Mouse (Mus musculus): ENCODE results near the gene Zkscan16. TPM values are rescaled to one million over a fixed set of nuclear protein-coding genes. Genes with fewer than 3 reads are reported as not detected.

The Zkscan16 gene
- polyA plus RNA-seq, 1 experiment = not detected

DNA sequence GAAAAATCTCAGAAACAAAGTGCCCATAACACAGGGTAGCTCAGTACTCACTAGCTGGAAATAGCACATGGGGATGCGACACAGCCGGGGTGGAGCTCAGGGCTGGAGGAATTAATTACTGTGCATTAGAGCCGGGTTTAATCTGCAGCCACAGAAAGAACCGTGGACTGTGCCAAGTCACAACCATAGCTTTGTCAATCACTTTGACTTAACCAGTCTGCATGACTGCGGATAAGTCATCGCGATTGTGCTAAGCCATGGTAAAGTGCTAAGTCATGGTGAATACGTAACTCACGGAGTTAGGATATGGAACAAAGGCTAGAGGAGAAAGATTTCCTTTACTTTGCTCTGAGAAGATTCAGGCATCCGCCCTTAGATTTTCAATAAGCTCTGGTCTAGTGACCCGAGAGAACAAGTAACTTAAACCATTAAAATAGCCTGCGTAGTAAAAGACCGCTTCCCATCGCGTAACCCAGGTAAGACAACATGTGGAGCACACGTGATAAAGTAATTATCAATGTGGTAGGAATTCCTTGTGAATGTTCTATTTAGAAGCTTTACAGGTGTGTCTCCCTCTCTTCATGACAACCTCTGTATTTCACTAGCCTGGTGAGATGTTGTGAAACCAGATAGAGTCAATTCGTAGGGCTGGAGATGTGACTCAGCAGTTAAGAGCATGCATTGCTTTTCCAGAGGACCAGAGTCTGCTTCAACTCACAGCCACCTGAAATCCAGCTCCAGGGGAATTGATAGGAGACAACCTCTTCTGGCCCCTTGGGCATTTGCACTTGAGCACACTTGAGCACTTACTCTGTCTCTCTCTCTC lies 47.4 kb downstream of the Zkscan16 start:
- H3K4me2 ChIP-seq (ENCODE audit: low read depth) = no peak overlapping the region
- H3K27me3 ChIP-seq (ENCODE audit: control insufficient read depth, insufficient read depth, insufficient read length) = no peaks in the 10 kb centered on the region
- no peaks in the 10 kb centered on the region for H3K36me3 ChIP-seq (ENCODE audit: control insufficient read depth, insufficient read depth)
- no peak overlapping the region for H3K4me3 ChIP-seq
- no peaks in the 10 kb centered on the region for H3K79me2 ChIP-seq (ENCODE audit: control insufficient read depth, insufficient read depth)
- H3ac ChIP-seq (ENCODE audit: control insufficient read depth, insufficient read length) = no peak overlapping the region
- TF ChIP-seq MAX (IDR thresholded peaks at IDR 0.05; ENCODE audit: low read depth) = no peak
- no peak for TF ChIP-seq TCF12 (IDR thresholded peaks at IDR 0.05; ENCODE audit: insufficient read depth, poor library complexity, severe bottlenecking)
- TF ChIP-seq SRF (IDR thresholded peaks at IDR 0.05; ENCODE audit: control insufficient read depth, insufficient read length, low read depth) = no peak
- TF ChIP-seq TCF3 (IDR thresholded peaks at IDR 0.05; ENCODE audit: insufficient read length, low read depth) = no peak
- TF ChIP-seq E2F4 (IDR thresholded peaks at IDR 0.05; ENCODE audit: insufficient read depth) = no peak
- no peak for TF ChIP-seq MYOD1 (IDR thresholded peaks at IDR 0.05; ENCODE audit: control insufficient read depth in 1 of 3, insufficient read length in 2 of 3, low read depth in 2 of 3)
- TF ChIP-seq REST (IDR thresholded peaks at IDR 0.05; ENCODE audit: insufficient read depth, insufficient read length) = no peak
- no peak for TF ChIP-seq POLR2AphosphoS2 (IDR thresholded peaks at IDR 0.05; ENCODE audit: insufficient read length, low read depth)
- TF ChIP-seq USF1 (IDR thresholded peaks at IDR 0.05; ENCODE audit: low read depth) = no peak
- TF ChIP-seq CEBPB (IDR thresholded peaks at IDR 0.05; ENCODE audit: insufficient read depth, poor library complexity, severe bottlenecking) = no peak
- TF ChIP-seq MYOG (IDR thresholded peaks at IDR 0.05; ENCODE audit: control insufficient read depth in 1 of 3, insufficient read depth in 1 of 3, insufficient read length in 2 of 3, low read depth in 2 of 3) = no peak
- TF ChIP-seq POLR2A (IDR thresholded peaks at IDR 0.05; ENCODE audit: insufficient read length, low read depth) = no peak

DNA sequence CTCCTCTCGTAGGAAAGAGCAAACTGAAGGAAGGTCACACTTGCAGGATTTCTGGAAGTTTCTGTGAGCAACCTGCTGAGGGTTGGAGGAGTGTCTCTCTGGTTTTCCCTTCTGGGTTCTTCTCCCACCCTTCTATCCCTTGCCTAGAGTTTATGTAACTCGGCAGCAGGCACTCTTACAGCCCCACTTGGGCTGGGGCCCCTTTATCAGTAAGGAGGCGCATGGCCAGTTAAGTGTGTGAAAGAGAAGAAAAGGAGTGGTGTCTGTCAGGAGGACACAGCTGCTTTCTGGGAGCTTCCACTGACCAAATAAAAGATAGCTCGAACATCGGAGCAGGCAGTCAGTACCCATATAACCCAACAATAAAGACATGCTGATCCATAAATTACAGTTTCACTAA lies 48.8 kb downstream of the Zkscan16 start:
- H3K4me2 ChIP-seq (ENCODE audit: low read depth) = no peak overlapping the region
- H3K79me2 ChIP-seq (ENCODE audit: control insufficient read depth, insufficient read depth) = no peaks in the 10 kb centered on the region
- no peaks in the 10 kb centered on the region for H3K36me3 ChIP-seq (ENCODE audit: control insufficient read depth, insufficient read depth)
- TF ChIP-seq POLR2A (IDR thresholded peaks at IDR 0.05; ENCODE audit: insufficient read length, low read depth) (no peak), USF1 (IDR thresholded peaks at IDR 0.05; ENCODE audit: low read depth) (no peak), MYOD1 (IDR thresholded peaks at IDR 0.05; ENCODE audit: control insufficient read depth in 1 of 3, insufficient read length in 2 of 3, low read depth in 2 of 3) (no peak), SRF (IDR thresholded peaks at IDR 0.05; ENCODE audit: control insufficient read depth, insufficient read length, low read depth) (no peak), CEBPB (IDR thresholded peaks at IDR 0.05; ENCODE audit: insufficient read depth, poor library complexity, severe bottlenecking) (no peak), TCF3 (IDR thresholded peaks at IDR 0.05; ENCODE audit: insufficient read length, low read depth) (no peak)
- no peaks in the 10 kb centered on the region for H3K27me3 ChIP-seq (ENCODE audit: control insufficient read depth, insufficient read depth, insufficient read length)
- H3K4me3 ChIP-seq = no peak overlapping the region
- H3ac ChIP-seq (ENCODE audit: control insufficient read depth, insufficient read length) = no peak overlapping the region

DNA sequence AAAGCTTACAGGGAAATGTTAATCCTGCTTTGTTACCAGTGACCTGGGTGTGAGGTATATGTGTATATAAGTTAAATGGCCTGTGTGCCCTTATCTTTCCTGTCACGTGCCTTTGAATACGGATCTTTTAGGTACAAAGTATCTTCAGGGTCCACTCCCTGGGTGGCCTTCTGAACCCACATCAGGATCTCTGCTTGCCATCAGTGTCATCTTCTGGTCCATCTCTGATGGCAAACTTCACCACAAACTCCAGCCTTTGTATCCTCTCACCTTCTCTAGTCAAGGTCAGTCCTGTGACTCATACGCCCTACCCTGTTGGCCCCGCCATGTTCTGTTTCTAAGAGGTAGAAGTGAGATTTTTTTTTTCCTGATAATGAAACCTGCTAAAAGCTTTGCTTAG lies 51.3 kb downstream of the Zkscan16 start, which contains the start of gene Dnajc25:
Gene Dnajc25 (plus strand): TSS at position 301 of the 400 bp plus-strand sequence.
- Histone ChIP-seq H3K27me3 (ENCODE audit: control insufficient read depth, insufficient read depth, insufficient read length) (no peaks in the 10 kb centered on the region), H3K36me3 (ENCODE audit: control insufficient read depth, insufficient read depth) (no peaks in the 10 kb centered on the region), H3K79me2 (ENCODE audit: control insufficient read depth, insufficient read depth) (no peaks in the 10 kb centered on the region), H3K4me3 (no peak within 1 kb of the TSS), H3ac (ENCODE audit: control insufficient read depth, insufficient read length) (no peak within 1 kb of the TSS), H3K4me2 (ENCODE audit: low read depth) (no peak within 1 kb of the TSS)
- TF ChIP-seq TCF3 (IDR thresholded peaks at IDR 0.05; ENCODE audit: insufficient read length, low read depth) (no peak), TCF12 (IDR thresholded peaks at IDR 0.05; ENCODE audit: insufficient read depth, poor library complexity, severe bottlenecking) (no peak), E2F4 (IDR thresholded peaks at IDR 0.05; ENCODE audit: insufficient read depth) (no peak), POLR2AphosphoS2 (IDR thresholded peaks at IDR 0.05; ENCODE audit: insufficient read length, low read depth) (no peak), USF1 (IDR thresholded peaks at IDR 0.05; ENCODE audit: low read depth) (no peak)

DNA sequence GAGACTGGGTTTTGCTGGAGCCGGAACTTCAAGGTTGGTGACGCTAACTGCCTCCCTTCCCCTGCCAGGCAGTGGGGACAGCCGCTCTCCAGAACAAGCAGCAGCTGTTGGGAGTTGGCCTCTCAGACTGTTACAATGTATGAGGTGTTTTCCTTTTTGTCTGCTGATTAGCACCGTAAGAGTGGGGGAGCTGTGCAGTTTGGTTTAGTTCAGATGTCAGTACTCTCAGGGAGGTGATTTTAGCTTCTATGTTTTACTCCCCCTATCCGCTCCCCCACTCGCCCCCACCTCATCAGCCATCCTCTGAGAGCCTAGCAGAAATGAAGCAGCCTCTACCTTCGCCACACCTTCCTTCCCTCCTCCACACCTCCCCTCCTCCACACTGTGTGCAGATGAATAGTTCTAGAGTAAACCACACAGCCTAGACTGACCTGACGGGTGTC lies 51.8 kb downstream of the Zkscan16 start:
- no peak for TF ChIP-seq POLR2A (IDR thresholded peaks at IDR 0.05; ENCODE audit: insufficient read length, low read depth)
- peak in 1 of 3 experiments; percentile 51 for TF ChIP-seq MYOG (IDR thresholded peaks at IDR 0.05; ENCODE audit: control insufficient read depth in 1 of 3, insufficient read depth in 1 of 3, insufficient read length in 2 of 3, low read depth in 2 of 3)
- TF ChIP-seq TCF3 (IDR thresholded peaks at IDR 0.05; ENCODE audit: insufficient read length, low read depth) = no peak
- TF ChIP-seq MAX (IDR thresholded peaks at IDR 0.05; ENCODE audit: low read depth) = no peak
- TF ChIP-seq USF1 (IDR thresholded peaks at IDR 0.05; ENCODE audit: low read depth) = no peak
- no peak for TF ChIP-seq POLR2AphosphoS2 (IDR thresholded peaks at IDR 0.05; ENCODE audit: insufficient read length, low read depth)
- no peak for TF ChIP-seq REST (IDR thresholded peaks at IDR 0.05; ENCODE audit: insufficient read depth, insufficient read length)
- TF ChIP-seq CEBPB (IDR thresholded peaks at IDR 0.05; ENCODE audit: insufficient read depth, poor library complexity, severe bottlenecking) = no peak
- no peak for TF ChIP-seq TCF12 (IDR thresholded peaks at IDR 0.05; ENCODE audit: insufficient read depth, poor library complexity, severe bottlenecking)
- TF ChIP-seq MYOD1 (IDR thresholded peaks at IDR 0.05; ENCODE audit: control insufficient read depth in 1 of 3, insufficient read length in 2 of 3, low read depth in 2 of 3) = peak in 1 of 3 experiments; percentile 9
- no peak for TF ChIP-seq SRF (IDR thresholded peaks at IDR 0.05; ENCODE audit: control insufficient read depth, insufficient read length, low read depth)
- TF ChIP-seq E2F4 (IDR thresholded peaks at IDR 0.05; ENCODE audit: insufficient read depth) = no peak
- Histone ChIP-seq H3K4me2 (ENCODE audit: low read depth) (no peak overlapping the region), H3K36me3 (ENCODE audit: control insufficient read depth, insufficient read depth) (no peaks in the 10 kb centered on the region)

More for the DNA sequence above, 51.8 kb downstream of the Zkscan16 start:
- no peak overlapping the region for H3K4me3 ChIP-seq
- no peaks in the 10 kb centered on the region for H3K27me3 ChIP-seq (ENCODE audit: control insufficient read depth, insufficient read depth, insufficient read length)
- no peak overlapping the region for H3ac ChIP-seq (ENCODE audit: control insufficient read depth, insufficient read length)
- H3K79me2 ChIP-seq (ENCODE audit: control insufficient read depth, insufficient read depth) = no peaks in the 10 kb centered on the region

All from myocyte (in vitro differentiated cells).